ENCODE assay signal across 23 mouse cellular contexts in genomic region chr13:13562571-13562970, GRCm38 (mm10). TPM values are rescaled to one million over a fixed set of nuclear protein-coding genes. Genes with fewer than 3 reads are reported as not detected.
A peak's percentile ranks its signal among the peaks of the same experiment; 100 is the strongest.
DNase-seq lines count a peak whose midpoint lies in the region; ATAC-seq and TF ChIP-seq lines count a peak whose summit lies in the region.
"Had no signal": no experiment of that assay in that cellular context is flagged by ENCODE, and none has a peak within 500 bp of the region (broad histone marks: within the 10 kb centered on the region; RNA-seq: fewer than 3 reads in every experiment).

No protein-coding gene starts in this region.

- no peak overlapping the region for H3K27ac ChIP-seq in kidney, postnatal 0 days
- H3K27ac ChIP-seq: embryonic facial prominence, embryonic 13.5 days; heart, adult 2 months; hindbrain, embryonic 12.5 days; limb, embryonic 13.5 days; liver, embryonic 12.5 days; neural tube, embryonic 12.5 days had no signal

- H3K4me1 ChIP-seq in kidney, postnatal 0 days (replicated peaks; ENCODE audit: insufficient read depth, low read length), result no peaks in the 10 kb centered on the region
- H3K4me1 ChIP-seq: embryonic facial prominence, embryonic 13.5 days; hindbrain, embryonic 12.5 days; limb, embryonic 13.5 days; liver, embryonic 12.5 days; neural tube, embryonic 12.5 days had no signal

- peak; percentile 64 to 75 for DNase-seq in adrenal gland, adult (ENCODE audit: inconsistent age in 2 of 2, low spot score in 1 of 2)
- DNase-seq in adrenal gland, adult 18-20 months (ENCODE audit: low spot score in 2 of 2), result no peak
- DNase-seq in kidney, postnatal 0 days (ENCODE audit: low spot score), result peak; percentile 38
- DNase-seq in kidney, adult 18-20 months, result no peak
- DNase-seq in adrenal gland, adult 8-10 months, result peak; percentile 33
- peak; percentile 68 for DNase-seq in fat pad, adult 2 months (ENCODE audit: extremely low read depth, low read depth, low spot score)
- DNase-seq in ovary, postnatal 10 days (ENCODE audit: low spot score), result no peak
- DNase-seq: cerebellum, adult 11 months; cerebellum, postnatal 10 days; gastrocnemius, postnatal 25 days; heart, adult 2 months; lung, adult 18-20 months; midbrain, embryonic 14.5 days; retina, postnatal 1 day; right cerebral cortex, postnatal 25 days; thymus, postnatal 36 days had no signal

- H3K36me3 ChIP-seq in kidney, postnatal 0 days (ENCODE audit: insufficient read depth, low read length), result no peaks in the 10 kb centered on the region
- H3K36me3 ChIP-seq: embryonic facial prominence, embryonic 13.5 days; hindbrain, embryonic 12.5 days; limb, embryonic 13.5 days; liver, embryonic 12.5 days; neural tube, embryonic 12.5 days had no signal

- no peaks in the 10 kb centered on the region for H3K9me3 ChIP-seq in kidney, postnatal 0 days (replicated peaks; ENCODE audit: low read length)
- H3K9me3 ChIP-seq: embryonic facial prominence, embryonic 13.5 days; hindbrain, embryonic 12.5 days; limb, embryonic 13.5 days; liver, embryonic 12.5 days; neural tube, embryonic 12.5 days had no signal

- no peak overlapping the region for H3K9ac ChIP-seq in kidney, postnatal 0 days (ENCODE audit: low read depth, low read length)
- H3K9ac ChIP-seq: embryonic facial prominence, embryonic 13.5 days; hindbrain, embryonic 12.5 days; limb, embryonic 13.5 days; liver, embryonic 12.5 days; neural tube, embryonic 12.5 days had no signal

- no peak for TF ChIP-seq CTCF in kidney, postnatal 0 days (IDR thresholded peaks at IDR 0.05; ENCODE audit: low read depth)

- no peaks in the 10 kb centered on the region for H3K27me3 ChIP-seq in kidney, postnatal 0 days (ENCODE audit: insufficient read depth, low read length)
- H3K27me3 ChIP-seq: embryonic facial prominence, embryonic 13.5 days; hindbrain, embryonic 12.5 days; limb, embryonic 13.5 days; liver, embryonic 12.5 days; neural tube, embryonic 12.5 days had no signal

- no peak overlapping the region for H3K4me2 ChIP-seq in kidney, postnatal 0 days (ENCODE audit: low read length)
- H3K4me2 ChIP-seq: embryonic facial prominence, embryonic 13.5 days; hindbrain, embryonic 12.5 days; limb, embryonic 13.5 days; liver, embryonic 12.5 days; neural tube, embryonic 12.5 days had no signal

- 60% methylated on average over 6 of the region's 6 CpGs for WGBS in kidney, postnatal 0 days

- no peak overlapping the region for H3K4me3 ChIP-seq in kidney, postnatal 0 days (replicated peaks; ENCODE audit: low read depth, low read length)
- H3K4me3 ChIP-seq: embryonic facial prominence, embryonic 13.5 days; heart, adult 2 months; hindbrain, embryonic 12.5 days; limb, embryonic 13.5 days; liver, embryonic 12.5 days; neural tube, embryonic 12.5 days had no signal

- ATAC-seq in kidney, postnatal 0 days (replicated peaks; ENCODE audit: low FRiP score, low read depth), result no peak
- ATAC-seq: forebrain, embryonic 16.5 days; intestine, postnatal 0 days; liver, embryonic 12.5 days had no signal

RNA-seq across cellular contexts. Expression of gene Lyst, which starts 27.6 kb away (rescaled TPM):
- 10 to 100 TPM; 18.0 to 22.6 TPM for total RNA-seq in adrenal gland, adult 18-20 months (2021)
- 3.6 and 3.8 TPM in 2 replicates for polyA plus RNA-seq in kidney, postnatal 0 days (2015; fragmentation: Nextera tagmentation; extraction: Ambion mirVana)
- total RNA-seq in adrenal gland, adult 8-10 months (2022), result 10 to 100 TPM; 30.0 to 50.5 (median 40.1) TPM

Comparison
In these comparisons a context has a peak if more than half of its experiments do, and no peak if none do; other contexts are left out.
1. DNase-seq: peak in adrenal gland, adult (2 of 2), kidney, postnatal 0 days (single experiment), adrenal gland, adult 8-10 months (single experiment) and fat pad, adult 2 months (single experiment); none in adrenal gland, adult 18-20 months (0 of 2), kidney, adult 18-20 months (single experiment) and ovary, postnatal 10 days (single experiment).